Mouse (Mus musculus) embryonic facial prominence, embryonic 14.5 days (tissue): ENCODE measurements at regions not wholly inside any gene's neighbourhood (a gene's known extent, or its start where the extent isn't known, plus 50 kb on each side); places are given as distances from the start of the nearest gene placed in this dataset.

Source experiments
- ATAC-seq: fragments of 200-750 bp; cut with Nextera tagmentation; 2 replicates; pipeline ENCODE4 v1.8.0; 2017; ENCODE audit warnings: low read depth, moderate number of reproducible peaks, moderate TSS enrichment
- DNase-seq: peaks from one replicate; pipeline ENCODE4 v3.0.0-alpha.2; 2015; ENCODE audit warnings: low spot score
- H3K27ac ChIP-seq: fragments of 300-500 bp; sonication (generic); replicated peaks from 2 replicates; pipeline ENCODE4 v1.5.1; 2014; ENCODE audit warnings: low read depth, mild to moderate bottlenecking, low read length, moderate library complexity
- H3K27me3 ChIP-seq: fragments of 300-500 bp; sonication (generic); replicated peaks from 2 replicates; pipeline ENCODE4 v1.6.1; 2014; ENCODE audit warnings: low read length; ENCODE audit not compliant: control insufficient read depth, insufficient read depth
- H3K36me3 ChIP-seq: fragments of 300-500 bp; sonication (generic); 2 replicates; pipeline ENCODE4 v1.6.1; 2014; ENCODE audit warnings: low read length, mixed read lengths; ENCODE audit not compliant: control insufficient read depth, insufficient read depth
- H3K4me1 ChIP-seq: fragments of 300-500 bp; sonication (generic); 2 replicates; pipeline ENCODE4 v1.6.1; 2014; ENCODE audit warnings: antibody characterized with exemption, low read length; ENCODE audit not compliant: control insufficient read depth, insufficient read depth
- H3K4me2 ChIP-seq: fragments of 300-500 bp; sonication (generic); 2 replicates; pipeline ENCODE4 v1.6.1; 2014; ENCODE audit warnings: low read depth, mild to moderate bottlenecking, low read length, moderate library complexity, mixed read lengths
- H3K4me3 ChIP-seq: fragments of 300-500 bp; sonication (generic); 2 replicates; pipeline ENCODE4 v1.5.1; 2014; ENCODE audit warnings: low read depth, mild to moderate bottlenecking, low read length
- H3K9ac ChIP-seq: fragments of 300-500 bp; sonication (generic); 2 replicates; pipeline ENCODE4 v1.6.1; 2014; ENCODE audit warnings: low read depth, mild to moderate bottlenecking, low read length, moderate library complexity, mixed read lengths
- H3K9me3 ChIP-seq: fragments of 300-500 bp; sonication (generic); 2 replicates; pipeline ENCODE4 v1.6.1; 2016; ENCODE audit warnings: low read length; ENCODE audit not compliant: control insufficient read depth
- WGBS: fragments of 180-500 bp; shearing (Covaris S2); extraction: QIAGEN DNeasy Blood & Tissue Kit; methylation state at CpG from one replicate; pipeline ENCODE4 v1.1.7; 2014; 5-methylcytosine and 5-hydroxymethylcytosine counted together

DNA sequence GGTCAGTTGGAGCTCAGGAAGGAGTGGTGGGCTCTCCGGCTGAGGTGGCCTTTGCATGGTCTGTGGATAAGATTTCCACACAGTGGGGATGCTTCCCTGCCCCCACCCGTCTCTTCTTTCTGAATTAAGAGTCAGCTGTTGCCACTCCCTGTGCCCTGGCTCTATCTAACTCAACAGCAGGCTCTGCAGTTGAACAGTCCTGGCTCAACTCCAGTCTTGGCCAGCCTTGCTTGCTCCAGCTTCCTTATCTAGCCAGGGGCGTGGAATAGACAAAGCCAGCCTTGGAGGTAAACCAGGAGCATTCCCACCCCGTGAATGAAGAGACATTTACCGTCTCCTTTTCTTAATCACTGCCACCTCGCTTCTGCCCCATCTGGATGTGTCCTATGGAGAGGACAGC, 89.7 kb downstream of the Mn1 start:
- Histone ChIP-seq H3K4me2 (no peak overlapping the region), H3K27me3 (no peaks in the 10 kb centered on the region), H3K9me3 (no peaks in the 10 kb centered on the region), H3K4me1 (peaks cover 13% of the 10 kb centered on the region), H3K9ac (no peak overlapping the region), H3K27ac (no peak overlapping the region), H3K4me3 (no peak overlapping the region), H3K36me3 (no peaks in the 10 kb centered on the region)
- DNase-seq (peak; percentile 78), ATAC-seq (peak; percentile 39; the same call in 1 of the 2 replicates)
- 52% methylated on average over 6 of the region's 6 CpGs for WGBS

DNA sequence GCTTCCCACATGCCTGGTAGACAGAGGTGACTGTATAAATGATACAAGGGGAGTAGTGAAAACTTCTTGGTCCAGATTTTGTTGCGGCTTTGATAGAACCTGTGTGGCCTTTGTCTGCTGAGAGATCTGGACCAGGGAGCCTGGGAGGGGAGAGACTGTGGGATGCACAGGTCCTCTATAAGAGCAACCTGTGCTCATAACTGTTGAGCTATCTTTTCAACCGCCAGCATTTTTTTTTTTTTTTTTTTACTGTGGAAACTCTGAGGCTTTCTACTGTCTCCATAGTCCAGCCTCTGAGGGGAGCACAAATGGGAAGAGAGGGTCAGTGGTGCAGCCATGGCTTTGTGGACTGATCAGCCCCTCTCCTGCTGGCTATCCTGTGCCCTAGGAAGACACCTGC, 90.2 kb downstream of the Mn1 start:
- no peak for ATAC-seq
- WGBS: 89% methylated on average over 2 of the region's 2 CpGs

DNA sequence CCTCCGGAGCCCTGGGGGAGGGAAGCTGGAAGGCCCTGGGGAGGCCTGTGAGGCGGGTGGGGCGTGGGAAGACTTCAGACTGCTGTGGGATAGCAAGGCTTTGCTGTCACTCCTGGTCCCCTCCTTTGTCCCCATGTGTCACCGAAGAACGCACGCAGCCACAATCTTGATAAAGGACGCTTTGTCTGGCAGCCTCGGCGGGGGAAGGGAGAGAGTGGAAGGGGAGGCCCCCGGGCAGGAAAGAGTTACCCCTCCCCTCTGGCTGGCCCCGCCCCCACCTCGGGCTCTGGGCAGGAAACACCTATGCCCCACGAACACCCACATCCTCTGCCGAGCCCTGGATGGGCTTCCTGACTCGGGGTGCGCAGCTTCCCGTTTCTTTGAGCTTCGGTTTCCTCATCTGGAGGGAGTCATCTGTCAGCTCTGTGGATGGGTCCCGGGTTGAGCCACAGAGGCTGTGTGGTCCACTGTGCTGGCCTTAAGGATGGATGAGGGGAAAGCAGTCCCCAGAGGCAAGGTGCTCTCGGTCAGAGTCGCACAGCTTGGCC, 91.9 kb downstream of the Mn1 start:
- no peaks in the 10 kb centered on the region for H3K9me3 ChIP-seq
- H3K9ac ChIP-seq: peak overlapping the region; percentile 46
- H3K27ac ChIP-seq: 0 out of 2 replicates have a peak overlapping the region, but pooled peaks have one; percentile 30
- H3K36me3 ChIP-seq: no peaks in the 10 kb centered on the region
- peak overlapping the region; percentile 51 for H3K4me2 ChIP-seq
- H3K4me3 ChIP-seq: peak overlapping the region; percentile 19
- peaks cover 23% of the 10 kb centered on the region for H3K4me1 ChIP-seq
- peak; percentile 80 for DNase-seq
- WGBS: 2% methylated on average over 9 of the region's 21 CpGs
- peak; percentile 53 for ATAC-seq
- H3K27me3 ChIP-seq: no peaks in the 10 kb centered on the region

More for the DNA sequence above, 90.2 kb downstream of the Mn1 start:
- H3K4me2 ChIP-seq: no peak overlapping the region
- no peak overlapping the region for H3K27ac ChIP-seq
- no peaks in the 10 kb centered on the region for H3K27me3 ChIP-seq
- no peaks in the 10 kb centered on the region for H3K36me3 ChIP-seq
- DNase-seq: no peak
- peaks cover 18% of the 10 kb centered on the region for H3K4me1 ChIP-seq
- H3K4me3 ChIP-seq: no peak overlapping the region
- H3K9ac ChIP-seq: no peak overlapping the region
- no peaks in the 10 kb centered on the region for H3K9me3 ChIP-seq

DNA sequence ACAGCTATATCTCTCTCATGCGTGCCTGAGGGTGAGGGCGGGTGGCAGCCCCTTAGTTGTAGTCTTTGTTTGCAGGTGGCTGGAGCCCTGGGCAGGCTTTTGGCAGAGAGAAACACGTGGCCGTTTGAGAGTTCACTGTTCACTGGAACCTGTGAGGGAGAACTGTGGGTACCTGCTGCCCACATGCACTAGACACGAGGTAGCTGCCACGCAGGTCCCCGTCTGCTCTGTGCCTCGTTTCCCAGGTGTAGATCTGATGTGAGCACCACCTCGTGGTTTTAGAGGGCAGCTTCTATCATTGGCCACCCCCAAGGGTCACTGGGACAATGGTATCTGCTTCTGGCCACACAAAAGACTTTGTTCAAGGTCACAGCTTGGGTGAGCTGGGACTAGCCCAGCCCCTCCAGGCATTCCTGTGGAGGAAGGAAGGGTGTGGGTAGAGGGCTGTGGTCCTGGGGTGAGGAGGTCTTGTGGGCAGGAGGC, 92.5 kb downstream of the Mn1 start:
- 14% methylated on average over 9 of the region's 9 CpGs for WGBS
- ATAC-seq: 0 out of 2 replicates have a peak, but pooled peaks have one; percentile 10
- Histone ChIP-seq H3K36me3 (no peaks in the 10 kb centered on the region), H3K4me2 (peak overlapping the region; percentile 51), H3K27ac (no peak overlapping the region), H3K9ac (peak overlapping the region; percentile 46), H3K4me1 (peaks cover 23% of the 10 kb centered on the region), H3K27me3 (no peaks in the 10 kb centered on the region), H3K9me3 (no peaks in the 10 kb centered on the region), H3K4me3 (peak overlapping the region; percentile 19)
- DNase-seq: no peak

DNA sequence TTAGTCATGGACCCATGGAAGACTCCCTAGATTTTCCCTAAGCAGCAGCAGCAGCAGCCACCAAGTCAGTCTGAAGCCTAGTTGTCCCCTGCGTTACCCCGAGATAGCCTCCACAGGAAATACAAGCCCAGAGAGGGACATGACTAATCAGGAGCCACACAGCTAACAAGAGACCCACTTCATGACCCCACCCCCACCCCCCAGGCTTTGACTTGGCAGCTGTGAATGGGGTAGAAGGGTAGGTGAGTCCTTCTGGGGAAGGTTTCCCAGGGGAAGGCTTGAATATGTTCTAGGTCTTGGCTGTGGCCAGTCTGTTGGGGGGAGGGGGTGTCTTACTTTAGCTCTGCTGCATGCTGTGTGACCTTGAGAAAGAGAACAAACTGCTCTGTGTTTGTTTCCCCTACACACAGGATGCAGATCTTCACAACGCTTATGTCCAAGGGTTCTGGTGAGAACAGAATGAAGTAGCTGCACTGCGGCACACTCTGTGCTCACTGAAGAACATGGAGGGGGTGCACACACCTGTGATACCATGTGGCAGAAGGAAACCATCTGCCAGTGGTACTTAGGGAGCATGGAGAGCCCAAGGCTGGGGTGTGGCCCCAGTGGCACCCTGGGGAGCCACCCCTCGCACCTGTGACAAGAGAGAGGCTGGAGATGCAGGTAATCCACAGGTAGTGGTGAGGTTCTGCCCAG, 93.2 kb downstream of the Mn1 start:
- Histone ChIP-seq H3K9ac (no peak overlapping the region), H3K9me3 (no peaks in the 10 kb centered on the region), H3K4me3 (no peak overlapping the region), H3K4me2 (no peak overlapping the region), H3K27me3 (no peaks in the 10 kb centered on the region), H3K4me1 (peaks cover 23% of the 10 kb centered on the region), H3K27ac (no peak overlapping the region), H3K36me3 (no peaks in the 10 kb centered on the region)
- WGBS: 62% methylated on average over 5 of the region's 5 CpGs
- DNase-seq: no peak
- no peak for ATAC-seq

DNA sequence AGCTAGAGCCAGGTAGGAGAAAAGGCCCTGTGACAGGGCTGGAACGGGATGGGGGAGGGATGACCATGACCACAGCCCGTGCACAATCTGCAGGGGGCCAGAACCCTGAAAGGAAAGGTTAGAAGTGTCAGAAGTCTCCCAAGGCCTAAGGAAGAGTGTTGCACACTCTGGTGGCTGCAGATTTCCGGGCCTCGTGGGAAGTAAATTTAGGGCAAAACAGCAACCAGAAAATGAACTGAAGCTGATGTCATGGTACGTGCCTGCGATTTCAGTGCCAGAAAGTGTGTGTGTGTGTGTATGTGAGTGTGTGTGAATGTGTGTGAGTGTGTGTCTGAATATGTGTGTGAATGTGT, 93.7 kb downstream of the Mn1 start:
- Histone ChIP-seq H3K4me3 (no peak overlapping the region), H3K27me3 (no peaks in the 10 kb centered on the region), H3K4me2 (no peak overlapping the region), H3K4me1 (peaks cover 23% of the 10 kb centered on the region), H3K27ac (no peak overlapping the region), H3K9ac (no peak overlapping the region), H3K9me3 (no peaks in the 10 kb centered on the region), H3K36me3 (no peaks in the 10 kb centered on the region)
- 63% methylated on average over 6 of the region's 6 CpGs for WGBS
- DNase-seq (no peak), ATAC-seq (no peak)

DNA sequence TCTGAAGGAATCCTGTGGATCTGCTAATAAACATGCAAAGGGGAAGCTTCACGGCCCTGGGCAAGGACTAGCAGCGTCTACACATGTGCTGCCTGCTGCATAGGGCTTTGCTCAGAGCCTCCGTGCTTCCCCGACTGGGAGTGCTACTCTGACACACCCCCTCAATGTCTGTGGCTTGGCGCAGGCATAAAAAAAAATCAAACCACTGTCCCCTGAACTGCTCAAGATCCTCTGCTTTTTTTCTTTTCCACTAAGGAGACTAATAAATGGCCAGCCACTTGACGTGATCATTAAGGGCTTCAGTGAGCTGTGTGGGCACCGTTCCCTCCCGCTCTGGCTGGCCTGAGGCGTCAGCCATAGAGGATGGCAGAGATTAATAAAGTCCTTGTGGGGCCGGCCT, 94.8 kb downstream of the Mn1 start:
- Histone ChIP-seq H3K27me3 (no peaks in the 10 kb centered on the region), H3K9me3 (no peaks in the 10 kb centered on the region), H3K27ac (no peak overlapping the region), H3K4me2 (no peak overlapping the region), H3K9ac (peak overlapping the region; percentile 38; the same call in 1 of the 2 replicates), H3K4me3 (no peak overlapping the region), H3K36me3 (no peaks in the 10 kb centered on the region), H3K4me1 (peaks cover 19% of the 10 kb centered on the region)
- ATAC-seq (no peak), DNase-seq (peak; percentile 51)
- WGBS: 16% methylated on average over 10 of the region's 10 CpGs

DNA sequence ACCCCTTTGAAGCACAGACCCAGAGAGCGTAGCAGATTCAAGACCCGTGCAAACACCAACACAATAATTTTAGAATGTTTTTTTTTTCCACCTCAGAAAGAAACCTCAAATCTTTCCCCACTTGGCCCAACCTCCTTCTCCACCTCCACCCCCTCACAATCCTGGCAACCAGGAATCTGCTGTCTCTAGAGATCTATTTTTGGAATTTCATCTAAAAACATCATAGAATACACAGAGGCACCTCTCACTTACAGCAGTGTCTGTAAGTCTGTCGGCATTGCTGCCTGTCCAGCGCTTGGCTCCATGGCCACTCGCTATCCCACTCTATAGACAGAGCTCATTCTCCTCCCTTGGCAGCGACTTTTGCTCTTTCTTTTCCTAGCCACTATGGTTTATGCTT, 96.8 kb downstream of the Mn1 start:
- Histone ChIP-seq H3K27ac (no peak overlapping the region), H3K9me3 (no peaks in the 10 kb centered on the region), H3K4me2 (no peak overlapping the region), H3K9ac (no peak overlapping the region), H3K36me3 (no peaks in the 10 kb centered on the region), H3K4me1 (peaks cover 16% of the 10 kb centered on the region), H3K27me3 (no peaks in the 10 kb centered on the region), H3K4me3 (no peak overlapping the region)
- WGBS: 68% methylated on average over 6 of the region's 6 CpGs
- no peak for DNase-seq
- no peak for ATAC-seq

DNA sequence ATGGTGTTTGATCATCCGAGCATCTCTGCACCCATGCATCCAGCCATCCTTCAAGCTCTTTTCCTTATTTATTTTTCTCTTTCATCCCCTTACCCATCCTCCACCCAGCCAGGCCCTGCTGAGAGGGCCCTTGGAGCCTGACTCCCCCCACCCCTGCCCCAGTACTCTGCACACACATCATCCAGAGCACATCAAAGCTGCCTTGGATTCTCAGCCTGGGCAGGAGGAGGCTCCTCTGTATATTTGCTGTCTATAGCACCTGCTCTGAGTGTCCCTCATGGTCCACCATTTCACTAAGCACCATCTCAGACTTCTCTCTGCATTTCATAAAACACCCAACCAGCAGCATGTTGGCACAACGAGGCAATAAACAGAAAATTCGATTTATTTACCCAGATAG, 101.9 kb downstream of the Mn1 start:
- no peak for ATAC-seq
- H3K9ac ChIP-seq: no peak overlapping the region
- H3K4me1 ChIP-seq: peaks cover 4% of the 10 kb centered on the region; the same call in 1 of the 2 replicates
- no peaks in the 10 kb centered on the region for H3K9me3 ChIP-seq
- H3K27me3 ChIP-seq: no peaks in the 10 kb centered on the region
- no peak overlapping the region for H3K4me2 ChIP-seq
- H3K4me3 ChIP-seq: no peak overlapping the region
- no peak for DNase-seq
- WGBS: 67% methylated on average over 3 of the region's 3 CpGs
- H3K36me3 ChIP-seq: no peaks in the 10 kb centered on the region
- H3K27ac ChIP-seq: no peak overlapping the region
